Mouse (Mus musculus): ENCODE results near the gene E2f6. TPM values are rescaled to one million over a fixed set of nuclear protein-coding genes. Genes with fewer than 3 reads are reported as not detected.

Gene E2f6
- total and polyA plus RNA-seq, 3 experiments, result 8.0 to 37.1 (median 27.8) TPM

DNA sequence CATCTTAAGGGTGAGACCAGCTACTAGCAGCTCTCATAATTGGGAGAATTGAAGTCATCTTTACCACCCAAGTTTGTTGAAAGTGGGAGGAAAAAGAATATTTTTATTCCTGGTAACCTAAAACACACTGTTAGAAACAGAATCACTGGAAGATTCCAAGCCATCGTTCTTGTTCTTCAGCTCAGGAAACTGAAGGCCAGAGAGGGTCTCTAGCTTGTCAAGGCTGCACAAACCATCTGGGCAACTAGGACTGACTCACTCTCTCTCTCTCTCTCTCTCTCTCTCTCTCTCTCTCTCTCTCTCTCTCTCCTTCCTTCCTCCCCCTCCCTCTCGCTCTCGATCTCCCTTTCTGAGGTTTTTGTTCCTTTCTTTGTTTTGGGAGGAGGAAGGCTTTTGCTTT is 50.2 kb downstream of the E2f6 start:
- H3K4me3 ChIP-seq (ENCODE audit: low read depth, low read length), result no peak overlapping the region
- no peaks in the 10 kb centered on the region for H3K9me3 ChIP-seq (replicated peaks)
- DNase-seq (ENCODE audit: low spot score), result no peak
- H3K27me3 ChIP-seq (ENCODE audit: insufficient read depth, low read length), result no peaks in the 10 kb centered on the region
- TF ChIP-seq GATA1 (IDR thresholded peaks at IDR 0.05; ENCODE audit: borderline replicate concordance, low read length) (no peak), TAL1 (conservative IDR thresholded peaks at IDR 0.05; ENCODE audit: low read depth, low read length) (no peak), GATA2 (IDR thresholded peaks at IDR 0.05; ENCODE audit: borderline replicate concordance, low read depth, low read length) (no peak), POLR2AphosphoS5 (IDR thresholded peaks at IDR 0.05; ENCODE audit: insufficient replicate concordance, low read depth, low read length) (no peak), CTCF (IDR thresholded peaks at IDR 0.05; ENCODE audit: low read depth, low read length) (no peak)
- H3K4me1 ChIP-seq (ENCODE audit: insufficient read depth, low read depth, low read length), result no peaks in the 10 kb centered on the region
- no peaks in the 10 kb centered on the region for H3K36me3 ChIP-seq (replicated peaks)
- no peak for ATAC-seq (ENCODE audit: extremely low read depth, insufficient number of reproducible peaks, low FRiP score, poor library complexity, severe bottlenecking)

DNA sequence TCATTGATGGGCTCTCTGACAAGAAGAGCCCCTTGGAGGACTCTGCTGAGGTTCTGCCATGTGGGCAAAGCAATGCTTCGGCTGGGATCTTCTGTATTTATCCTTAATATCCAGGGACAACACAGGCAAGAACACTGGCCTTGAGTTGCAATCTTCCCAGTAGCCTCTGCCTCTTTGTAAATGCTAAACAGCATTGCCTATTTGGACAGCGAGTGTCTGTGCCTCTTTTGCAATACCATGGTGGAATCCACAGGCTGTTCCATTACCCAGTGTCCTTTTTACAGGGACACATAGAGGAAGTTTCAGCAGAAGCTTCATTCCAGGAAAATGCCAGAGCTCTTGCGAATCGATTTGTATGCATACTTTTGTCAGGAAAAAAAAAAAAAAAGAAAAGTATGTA is 53.7 kb downstream of the E2f6 start:
- ATAC-seq (ENCODE audit: extremely low read depth, insufficient number of reproducible peaks, low FRiP score, poor library complexity, severe bottlenecking) (no peak), DNase-seq (ENCODE audit: low spot score) (no peak)
- peaks cover 15% of the 10 kb centered on the region for H3K27me3 ChIP-seq (ENCODE audit: insufficient read depth, low read length)
- H3K4me1 ChIP-seq (ENCODE audit: insufficient read depth, low read depth, low read length), result no peaks in the 10 kb centered on the region
- TF ChIP-seq POLR2AphosphoS5 (IDR thresholded peaks at IDR 0.05; ENCODE audit: insufficient replicate concordance, low read depth, low read length), result no peak
- H3K36me3 ChIP-seq (replicated peaks), result no peaks in the 10 kb centered on the region
- no peak overlapping the region for H3K4me3 ChIP-seq (ENCODE audit: low read depth, low read length)
- H3K9me3 ChIP-seq (replicated peaks), result no peaks in the 10 kb centered on the region

DNA sequence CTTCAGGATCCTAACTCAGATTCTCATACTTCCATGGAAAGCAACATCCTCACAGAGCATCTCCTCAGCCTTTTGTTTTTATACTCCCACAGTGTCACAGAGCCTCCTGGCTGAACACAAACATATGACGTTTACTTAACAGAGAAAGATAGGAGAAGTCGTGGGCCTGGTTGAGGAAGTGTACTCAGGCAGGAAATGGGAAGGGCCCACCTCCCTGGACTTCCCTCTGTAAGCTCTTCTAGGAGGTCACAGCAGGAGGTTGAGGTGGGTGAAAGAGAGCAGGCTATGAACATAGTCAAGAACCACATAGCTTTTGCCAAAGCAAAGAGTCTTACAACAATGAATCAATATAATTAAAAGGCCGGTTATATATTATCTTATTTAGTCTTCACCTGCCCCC is 55.1 kb downstream of the E2f6 start:
- no peak for ATAC-seq (ENCODE audit: extremely low read depth, insufficient number of reproducible peaks, low FRiP score, poor library complexity, severe bottlenecking)
- Histone ChIP-seq H3K9me3 (replicated peaks) (no peaks in the 10 kb centered on the region), H3K4me1 (ENCODE audit: insufficient read depth, low read depth, low read length) (no peaks in the 10 kb centered on the region), H3K4me3 (ENCODE audit: low read depth, low read length) (no peak overlapping the region), H3K27me3 (ENCODE audit: insufficient read depth, low read length) (peaks cover 26% of the 10 kb centered on the region), H3K36me3 (replicated peaks) (no peaks in the 10 kb centered on the region)
- TF ChIP-seq TAL1 (conservative IDR thresholded peaks at IDR 0.05; ENCODE audit: low read depth, low read length), result no peak
- no peak for TF ChIP-seq GATA2 (IDR thresholded peaks at IDR 0.05; ENCODE audit: borderline replicate concordance, low read depth, low read length)
- TF ChIP-seq CTCF (IDR thresholded peaks at IDR 0.05; ENCODE audit: low read depth, low read length), result no peak
- no peak for TF ChIP-seq POLR2AphosphoS5 (IDR thresholded peaks at IDR 0.05; ENCODE audit: insufficient replicate concordance, low read depth, low read length)
- no peak for TF ChIP-seq GATA1 (IDR thresholded peaks at IDR 0.05; ENCODE audit: borderline replicate concordance, low read length)
- DNase-seq (ENCODE audit: low spot score), result no peak

DNA sequence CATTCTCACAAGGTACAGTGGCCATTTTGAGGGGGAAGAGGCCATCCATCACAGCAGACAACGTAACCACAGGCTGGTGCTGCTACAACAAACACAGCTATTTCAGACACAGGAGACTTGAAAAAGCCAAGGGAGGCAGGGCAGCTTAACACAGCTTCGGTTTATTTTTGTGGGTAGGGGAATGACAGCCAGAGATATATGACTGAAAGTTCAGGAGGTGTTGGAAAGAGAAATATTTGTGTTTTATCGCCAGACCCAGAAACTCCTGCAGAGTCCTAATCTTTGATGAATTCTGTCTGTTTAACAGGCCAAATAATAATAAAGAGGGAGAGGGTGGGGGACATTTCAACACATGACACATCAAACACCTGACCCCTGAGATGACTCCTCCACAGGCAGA is 55.7 kb downstream of the E2f6 start:
- Histone ChIP-seq H3K9me3 (replicated peaks) (no peaks in the 10 kb centered on the region), H3K27me3 (ENCODE audit: insufficient read depth, low read length) (peaks cover 26% of the 10 kb centered on the region), H3K4me1 (ENCODE audit: insufficient read depth, low read depth, low read length) (no peaks in the 10 kb centered on the region), H3K4me3 (ENCODE audit: low read depth, low read length) (no peak overlapping the region), H3K36me3 (replicated peaks) (no peaks in the 10 kb centered on the region)
- DNase-seq (ENCODE audit: low spot score) (no peak), ATAC-seq (ENCODE audit: extremely low read depth, insufficient number of reproducible peaks, low FRiP score, poor library complexity, severe bottlenecking) (no peak)
- TF ChIP-seq POLR2AphosphoS5 (IDR thresholded peaks at IDR 0.05; ENCODE audit: insufficient replicate concordance, low read depth, low read length) (no peak), GATA2 (IDR thresholded peaks at IDR 0.05; ENCODE audit: borderline replicate concordance, low read depth, low read length) (no peak), CTCF (IDR thresholded peaks at IDR 0.05; ENCODE audit: low read depth, low read length) (no peak), GATA1 (IDR thresholded peaks at IDR 0.05; ENCODE audit: borderline replicate concordance, low read length) (no peak), TAL1 (conservative IDR thresholded peaks at IDR 0.05; ENCODE audit: low read depth, low read length) (no peak)

DNA sequence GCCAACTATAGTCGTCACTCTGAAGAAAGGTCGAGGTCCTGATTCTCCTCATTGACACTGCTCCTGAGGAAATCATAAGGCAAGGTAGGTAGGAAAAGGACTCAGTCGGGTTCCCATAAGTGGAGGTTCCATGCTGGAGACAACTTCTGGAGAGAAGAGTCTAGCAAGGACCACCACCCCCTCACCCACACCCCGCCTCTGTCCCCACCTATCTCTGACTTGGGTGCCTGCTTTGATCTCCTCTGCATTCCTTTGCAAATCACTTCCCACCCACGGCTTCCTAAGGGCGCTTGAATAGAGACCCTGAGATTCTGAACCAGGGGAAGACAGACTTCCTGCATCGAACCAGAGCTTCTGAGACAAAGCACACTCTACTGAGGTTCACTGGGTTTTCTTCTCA is 56.5 kb downstream of the E2f6 start:
- ATAC-seq (ENCODE audit: extremely low read depth, insufficient number of reproducible peaks, low FRiP score, poor library complexity, severe bottlenecking), result no peak
- Histone ChIP-seq H3K27me3 (ENCODE audit: insufficient read depth, low read length) (peaks cover 26% of the 10 kb centered on the region), H3K4me3 (ENCODE audit: low read depth, low read length) (no peak overlapping the region), H3K36me3 (replicated peaks) (no peaks in the 10 kb centered on the region), H3K9me3 (replicated peaks) (no peaks in the 10 kb centered on the region), H3K4me1 (ENCODE audit: insufficient read depth, low read depth, low read length) (no peaks in the 10 kb centered on the region)
- TF ChIP-seq POLR2AphosphoS5 (IDR thresholded peaks at IDR 0.05; ENCODE audit: insufficient replicate concordance, low read depth, low read length), result no peak
- no peak for TF ChIP-seq GATA1 (IDR thresholded peaks at IDR 0.05; ENCODE audit: borderline replicate concordance, low read length)
- no peak for TF ChIP-seq GATA2 (IDR thresholded peaks at IDR 0.05; ENCODE audit: borderline replicate concordance, low read depth, low read length)
- no peak for TF ChIP-seq CTCF (IDR thresholded peaks at IDR 0.05; ENCODE audit: low read depth, low read length)
- no peak for TF ChIP-seq TAL1 (conservative IDR thresholded peaks at IDR 0.05; ENCODE audit: low read depth, low read length)
- DNase-seq (ENCODE audit: low spot score), result no peak

DNA sequence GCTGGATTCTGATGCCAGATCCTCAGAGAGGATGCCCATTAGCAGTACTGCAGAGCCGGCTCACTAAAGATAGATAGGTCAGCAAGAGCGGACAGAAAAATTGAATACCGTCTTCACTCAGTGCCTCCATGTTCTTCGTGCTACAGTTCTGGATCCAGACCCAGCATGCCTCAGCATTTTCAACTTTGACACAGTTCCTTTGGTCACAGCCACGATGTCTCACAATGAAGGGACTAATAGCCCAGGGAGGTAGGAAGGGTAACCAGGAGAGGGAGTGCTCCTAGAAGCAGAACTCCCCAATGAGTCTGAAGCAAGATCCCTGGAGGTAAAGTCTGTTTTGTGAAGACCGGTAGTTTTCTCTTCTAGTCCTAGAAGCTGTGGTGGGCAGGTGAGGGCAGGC is 57.9 kb downstream of the E2f6 start:
- no peak for TF ChIP-seq POLR2AphosphoS5 (IDR thresholded peaks at IDR 0.05; ENCODE audit: insufficient replicate concordance, low read depth, low read length)
- TF ChIP-seq TAL1 (conservative IDR thresholded peaks at IDR 0.05; ENCODE audit: low read depth, low read length), result no peak
- TF ChIP-seq GATA1 (IDR thresholded peaks at IDR 0.05; ENCODE audit: borderline replicate concordance, low read length), result no peak
- no peak for TF ChIP-seq CTCF (IDR thresholded peaks at IDR 0.05; ENCODE audit: low read depth, low read length)
- TF ChIP-seq GATA2 (IDR thresholded peaks at IDR 0.05; ENCODE audit: borderline replicate concordance, low read depth, low read length), result no peak

More for the DNA sequence above, 57.9 kb downstream of the E2f6 start:
- no peak for DNase-seq (ENCODE audit: low spot score)
- Histone ChIP-seq H3K4me3 (ENCODE audit: low read depth, low read length) (no peak overlapping the region), H3K4me1 (ENCODE audit: insufficient read depth, low read depth, low read length) (no peaks in the 10 kb centered on the region), H3K9me3 (replicated peaks) (no peaks in the 10 kb centered on the region), H3K27me3 (ENCODE audit: insufficient read depth, low read length) (peaks cover 28% of the 10 kb centered on the region), H3K36me3 (replicated peaks) (no peaks in the 10 kb centered on the region)
- ATAC-seq (ENCODE audit: extremely low read depth, insufficient number of reproducible peaks, low FRiP score, poor library complexity, severe bottlenecking), result no peak

Measured in G1E (cell line).